Mouse (Mus musculus) C2C12 (cell line): ENCODE results near the gene Alg12.

ENCODE experiments used
- CEBPB ChIP-seq: IDR thresholded peaks from one replicate; pipeline ENCODE4 v1.6.1; 2011; ENCODE audit warnings: low read depth, mild to moderate bottlenecking, control low read depth, moderate library complexity
- CTCF ChIP-seq: IDR thresholded peaks from one replicate; pipeline ENCODE4 v1.5.1; 2011; ENCODE audit not compliant: control insufficient read depth, insufficient read depth, insufficient read length
- MYOD1 ChIP-seq: IDR thresholded peaks from one replicate; pipeline ENCODE4 v1.6.1; 2011; ENCODE audit warnings: low read depth; ENCODE audit not compliant: control insufficient read depth, insufficient read length
- MYOG ChIP-seq: IDR thresholded peaks from one replicate; pipeline ENCODE4 v1.6.1; 2011; ENCODE audit not compliant: control insufficient read depth, insufficient read length; ENCODE audit errors: extremely low read depth

GRCm38 (mm10) chr15:88844966-88845365 lies 25.8 kb upstream of the Alg12 start:
- TF ChIP-seq MYOD1 (no peak), CTCF (no peak), CEBPB (no peak), MYOG (no peak)
